Mouse (Mus musculus) gastrocnemius, adult 2 months (tissue): ENCODE measurements at regions not wholly inside any gene's neighbourhood (a gene's known extent, or its start where the extent isn't known, plus 50 kb on each side); places are given as distances from the start of the nearest gene placed in this dataset.
A peak's percentile ranks its signal among the peaks of the same experiment; 100 is the strongest.
"Not testable (repeated sequence)": the region's sequence is repeated elsewhere in the genome, so short reads cannot be mapped to it uniquely, and the experiment has no call there.

ENCODE experiments used
- DNase-seq: peaks from one replicate; pipeline ENCODE4 v3.0.0; 2022
- H3K27ac ChIP-seq: fragments of 200-600 bp; 2 replicates; pipeline ENCODE4 v1.8.1; 2022; ENCODE audit warnings: mild to moderate bottlenecking
- H3K4me3 ChIP-seq: fragments of 200-600 bp; 2 replicates; pipeline ENCODE4 v1.8.1; 2022; ENCODE audit warnings: mild to moderate bottlenecking, moderate library complexity
- CTCF ChIP-seq: fragments of 200-600 bp; IDR thresholded peaks from 2 replicates; pipeline ENCODE4 v1.8.1; 2022; ENCODE audit warnings: antibody characterized with exemption, mild to moderate bottlenecking, moderate library complexity
- intact Hi-C: fragments of 180-260 bp; cut with DNase I; formaldehyde crosslinking; loops from one replicate; pipeline ENCODE4 v1.15.1; 2025

DNA sequence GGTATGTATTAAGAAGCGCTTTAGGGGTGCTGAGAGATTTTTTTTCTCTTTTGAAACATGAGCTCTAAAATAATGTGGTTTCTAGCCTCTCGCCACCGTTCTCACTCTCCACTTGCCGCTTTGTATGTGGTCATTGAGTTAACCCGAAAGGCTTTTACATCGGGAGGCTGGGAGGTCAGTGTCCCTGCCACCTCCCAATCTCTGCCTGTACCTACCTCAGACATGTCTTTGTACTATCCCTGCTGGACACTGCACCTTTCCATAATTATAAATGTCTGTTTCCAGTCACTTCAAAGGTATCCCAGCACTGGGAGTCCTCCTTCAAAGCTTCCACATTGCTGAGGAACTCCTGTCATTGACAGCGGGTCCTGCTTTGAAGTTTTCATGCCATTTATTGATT, 347.6 kb upstream of the Tbc1d2b start:
- no peak for DNase-seq
- intact Hi-C loops = no loop called here
- no peak for TF ChIP-seq CTCF
- H3K4me3 ChIP-seq = no peak overlapping the region
- no peak overlapping the region for H3K27ac ChIP-seq

DNA sequence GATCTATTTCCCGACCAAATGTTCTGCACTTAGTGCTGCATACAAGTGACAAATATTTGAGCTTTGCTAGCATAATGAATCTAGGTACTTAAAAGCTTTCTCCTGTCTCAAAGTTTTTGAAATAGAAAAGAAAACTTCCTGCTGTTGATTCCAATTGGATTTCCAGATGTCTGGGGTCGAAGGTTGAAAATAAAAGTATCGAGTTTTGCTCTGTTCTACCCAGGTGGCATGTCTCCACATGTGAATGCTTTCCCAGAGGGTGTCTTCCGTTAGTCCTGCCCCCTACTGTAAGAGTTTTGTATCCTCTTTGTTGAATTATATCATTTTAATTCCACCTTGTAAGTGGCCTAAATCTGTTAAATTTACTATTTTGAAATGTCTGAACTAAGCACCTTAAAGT, 327.3 kb upstream of the Tbc1d2b start:
- no peak for TF ChIP-seq CTCF
- DNase-seq = no peak
- intact Hi-C loops = no loop called here
- Histone ChIP-seq H3K27ac (no peak overlapping the region), H3K4me3 (no peak overlapping the region)

- intact Hi-C loops = no loop called here
Observed at GRCm38 (mm10) chr9:90556742-90557141, 286.1 kb upstream of the Tbc1d2b start.

GRCm38 (mm10) chr9:90556216-90556615, 285.6 kb upstream of the Tbc1d2b start:
- TF ChIP-seq CTCF = no peak
- intact Hi-C loops = no loop called here

More at GRCm38 (mm10) chr9:90556742-90557141, 286.1 kb upstream of the Tbc1d2b start:
- TF ChIP-seq CTCF = no peak
- DNase-seq = no peak
- no peak overlapping the region for H3K4me3 ChIP-seq
- no peak overlapping the region for H3K27ac ChIP-seq

GRCm38 (mm10) chr9:90547931-90548330, 277.3 kb upstream of the Tbc1d2b start:
- no peak for DNase-seq
- intact Hi-C loops = no loop called here
- Histone ChIP-seq H3K4me3 (no peak overlapping the region), H3K27ac (peak overlapping the region; percentile 75)
- no peak for TF ChIP-seq CTCF

More at GRCm38 (mm10) chr9:90556216-90556615, 285.6 kb upstream of the Tbc1d2b start:
- DNase-seq = no peak
- H3K4me3 ChIP-seq = no peak overlapping the region
- H3K27ac ChIP-seq = no peak overlapping the region

- no peak for TF ChIP-seq CTCF
- no peak overlapping the region for H3K4me3 ChIP-seq
- intact Hi-C loops = no loop called here
- peak overlapping the region; percentile 28; the same call in 1 of the 2 replicates for H3K27ac ChIP-seq
- DNase-seq = peak; percentile 31
Observed at GRCm38 (mm10) chr9:90546720-90547119, 276.1 kb upstream of the Tbc1d2b start.

DNA sequence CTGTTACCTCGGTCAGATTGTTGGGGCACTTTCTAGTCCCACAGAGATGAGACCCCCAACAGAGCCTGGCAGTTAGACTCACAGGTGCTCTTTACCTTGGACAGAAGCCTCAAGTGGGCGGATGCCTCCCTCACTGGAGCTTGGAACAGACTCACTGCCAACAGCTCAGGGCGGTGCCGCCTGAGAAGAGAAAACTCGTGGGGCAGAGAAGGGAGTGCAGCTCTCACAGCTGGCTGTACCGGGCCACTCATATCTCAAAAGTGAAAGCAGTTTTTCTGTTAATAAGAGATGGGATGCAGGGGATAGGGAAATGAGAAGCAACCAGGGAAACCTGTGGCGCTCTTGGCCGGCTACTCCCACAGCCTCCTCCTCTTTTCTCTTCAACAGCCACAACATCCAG, 267.1 kb upstream of the Tbc1d2b start:
- intact Hi-C loops = not testable (repeated sequence)
- peak; percentile 40 for DNase-seq
- H3K4me3 ChIP-seq = peak overlapping the region; percentile 29; the same call in 1 of the 2 replicates
- peak overlapping the region; percentile 62 for H3K27ac ChIP-seq

GRCm38 (mm10) chr9:90533372-90533771, 262.8 kb upstream of the Tbc1d2b start:
- TF ChIP-seq CTCF = no peak
- no peak for DNase-seq
- no peak overlapping the region for H3K4me3 ChIP-seq
- intact Hi-C loops = no loop called here
- no peak overlapping the region for H3K27ac ChIP-seq

DNA sequence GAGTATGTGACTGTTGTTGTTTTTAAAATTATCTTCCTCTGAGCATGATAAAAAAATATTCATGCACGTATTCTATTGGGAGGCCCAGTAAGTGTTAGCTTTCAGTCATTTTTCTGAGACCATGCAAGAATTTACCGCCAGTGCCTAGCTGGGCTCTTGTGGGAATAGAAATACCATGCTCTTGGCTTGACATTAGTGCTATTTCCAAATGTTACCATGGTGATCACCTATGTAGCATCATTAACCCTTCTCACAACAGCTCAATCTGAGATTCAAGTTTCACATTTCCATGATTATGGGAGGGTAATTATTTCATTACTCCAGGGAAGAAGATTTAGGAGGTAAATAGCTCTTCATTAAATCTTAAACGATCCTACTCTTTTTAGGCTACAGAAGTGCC, 250.6 kb upstream of the Tbc1d2b start:
- H3K27ac ChIP-seq = no peak overlapping the region
- intact Hi-C loops = no loop called here
- H3K4me3 ChIP-seq = no peak overlapping the region
- DNase-seq = no peak
- no peak for TF ChIP-seq CTCF

- DNase-seq = no peak
- no peak overlapping the region for H3K27ac ChIP-seq
- TF ChIP-seq CTCF = no peak
- H3K4me3 ChIP-seq = no peak overlapping the region
- intact Hi-C loops = no loop called here
Observed at GRCm38 (mm10) chr9:90494888-90495287, 224.3 kb upstream of the Tbc1d2b start.

DNA sequence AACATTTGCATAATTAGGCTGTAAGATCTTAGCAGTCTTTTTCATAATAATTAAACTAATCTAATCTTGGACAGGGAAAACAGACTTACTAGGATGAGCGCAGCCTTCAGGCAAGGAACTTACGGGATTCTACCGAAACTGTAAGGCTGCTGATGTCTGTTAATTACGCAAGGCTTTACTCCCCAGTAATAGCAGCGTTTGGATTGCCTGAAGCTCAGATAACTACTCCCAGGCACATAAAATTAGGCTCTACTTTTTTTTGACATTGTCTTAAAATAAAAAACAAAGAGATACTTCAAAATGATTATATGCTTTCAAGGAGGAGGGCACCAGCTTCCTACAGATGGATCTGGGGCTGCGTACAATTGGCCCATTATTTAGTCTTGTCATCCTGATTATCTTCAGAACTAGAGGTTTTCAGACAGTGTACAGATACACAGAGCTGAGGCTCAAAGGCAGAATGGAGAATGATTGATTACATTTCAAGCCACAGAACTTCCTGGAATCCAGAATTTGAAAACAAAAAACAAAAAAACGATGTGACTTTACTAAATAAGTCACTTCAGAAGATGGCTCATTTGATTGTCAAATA, 220.1 kb upstream of the Tbc1d2b start:
- intact Hi-C loops = no loop called here
- TF ChIP-seq CTCF = no peak
- Histone ChIP-seq H3K27ac (no peak overlapping the region), H3K4me3 (no peak overlapping the region)
- no peak for DNase-seq

DNA sequence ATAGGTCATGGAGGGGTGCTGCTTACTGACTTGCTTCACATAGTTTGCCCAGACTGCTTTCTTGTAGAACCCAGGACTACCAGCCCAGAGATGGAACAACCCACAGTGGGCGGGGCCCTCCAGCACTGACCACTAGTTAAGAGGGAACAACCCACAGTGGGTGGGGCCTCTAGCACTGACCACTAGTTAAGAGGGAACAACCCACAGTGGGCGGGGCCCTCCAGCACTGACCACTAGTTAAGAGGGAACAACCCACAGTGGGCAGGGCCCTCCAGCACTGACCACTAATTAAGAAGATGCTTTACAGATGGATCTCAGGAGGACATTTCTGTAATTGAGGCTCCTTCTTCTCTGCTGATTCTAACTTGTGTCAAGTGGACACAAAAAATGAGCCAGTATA, 180.0 kb upstream of the Tbc1d2b start:
- intact Hi-C loops = no loop called here
- Histone ChIP-seq H3K4me3 (no peak overlapping the region), H3K27ac (no peak overlapping the region)
- no peak for DNase-seq
- TF ChIP-seq CTCF = no peak

GRCm38 (mm10) chr9:90446957-90447356, 176.4 kb upstream of the Tbc1d2b start:
- peak; percentile 74 for TF ChIP-seq CTCF
- no peak overlapping the region for H3K27ac ChIP-seq
- no peak for DNase-seq
- intact Hi-C loops = loop anchor here (1.0 kb wide), 1 partner anchor 241 kb away; no protein-coding TSS in a partner anchor
- no peak overlapping the region for H3K4me3 ChIP-seq

DNA sequence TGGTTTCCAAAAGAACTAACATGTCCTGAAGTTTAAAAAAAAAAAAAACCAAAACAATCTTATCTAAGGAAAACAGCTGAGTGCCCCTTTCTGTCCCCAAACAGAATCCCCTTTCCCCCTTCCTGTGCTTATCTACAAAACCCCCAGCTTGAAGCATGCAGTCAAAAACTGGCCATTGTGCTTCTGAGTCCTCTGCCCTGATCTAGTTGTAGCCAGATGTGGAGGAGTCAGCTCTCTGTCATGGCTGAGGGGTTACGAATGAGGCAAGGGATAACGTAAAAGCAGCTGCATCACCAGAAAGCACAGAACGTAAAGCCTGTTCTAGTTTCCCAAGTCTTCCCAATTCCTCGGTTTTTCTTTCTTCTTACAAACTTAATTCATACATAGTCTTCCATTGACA, 164.3 kb upstream of the Tbc1d2b start:
- intact Hi-C loops = no loop called here
- DNase-seq = no peak
- H3K27ac ChIP-seq = no peak overlapping the region
- TF ChIP-seq CTCF = no peak
- H3K4me3 ChIP-seq = no peak overlapping the region
